Mouse (Mus musculus): ENCODE measurements around the gene 4930435E12Rik.

- TF ChIP-seq POLR2A (IDR thresholded peaks at IDR 0.05; ENCODE audit: low read depth, low read length) (no peak), CTCF (IDR thresholded peaks at IDR 0.05; ENCODE audit: extremely low read depth, insufficient read length, insufficient replicate concordance, low read depth, low read length) (no peak)
Measured at GRCm38 (mm10) chr16:38781946-38782345, 46.6 kb downstream of the 4930435E12Rik start.
